Mouse (Mus musculus): Measurements from ENCODE around the gene Mxra8. TPM values are rescaled to one million over a fixed set of nuclear protein-coding genes. Genes with fewer than 3 reads are reported as not detected.

Mxra8 gene
- total RNA-seq, 1 experiment = 14.4 TPM

DNA sequence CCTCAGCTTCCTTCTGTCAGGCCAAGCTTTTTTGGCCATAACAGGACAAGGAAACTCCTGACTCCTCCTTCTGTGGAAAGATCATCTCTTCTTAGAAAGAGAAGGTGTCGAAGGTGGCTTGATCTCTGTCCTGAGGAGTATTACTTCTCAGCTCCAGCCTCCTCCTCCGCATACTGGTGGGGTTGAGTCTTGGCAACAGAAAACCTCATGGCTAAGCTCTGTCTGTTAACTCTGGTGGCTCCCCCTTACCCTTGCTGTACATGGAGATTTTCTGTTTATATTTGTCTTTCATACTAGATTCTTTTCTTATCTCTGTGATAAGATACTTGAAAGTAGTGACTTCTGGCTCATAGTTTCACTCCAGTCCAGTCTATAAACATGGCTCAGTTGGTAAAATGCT is 45.8 kb upstream of the Mxra8 start:
- in situ Hi-C loops (cut with MboI; ENCODE audit: low sequenced_read_pairs in 2 of 2, unreplicated experiment in 2 of 2) = no loop called here
- Histone ChIP-seq H3K9ac (ENCODE audit: insufficient read depth, low read depth, low read length, poor library complexity, severe bottlenecking) (no peak overlapping the region), H3K9me3 (ENCODE audit: control insufficient read depth, insufficient read depth, low read depth, low read length) (no peaks in the 10 kb centered on the region), H3K4me3 (ENCODE audit: insufficient read depth in 1 of 2, low read depth in 1 of 2, low read length in 2 of 2, poor library complexity in 1 of 2, severe bottlenecking in 1 of 2) (no peak overlapping the region), H3K27ac (ENCODE audit: insufficient read depth, low read depth, low read length, poor library complexity, severe bottlenecking) (no peak overlapping the region), H3K4me1 (ENCODE audit: control insufficient read depth in 2 of 2, insufficient read depth in 2 of 2, low read length in 2 of 2, poor library complexity in 1 of 2) (no peaks in the 10 kb centered on the region), H3K36me3 (ENCODE audit: control insufficient read depth, insufficient read depth, low read length, poor library complexity, severe bottlenecking) (no peaks in the 10 kb centered on the region)
- no peak for DNase-seq (ENCODE audit: low read depth, low spot score)
- TF ChIP-seq HCFC1 (IDR thresholded peaks at IDR 0.05; ENCODE audit: borderline replicate concordance, insufficient read depth, low read length) = no peak
- no peak for TF ChIP-seq ZNF384 (IDR thresholded peaks at IDR 0.05; ENCODE audit: low read depth, low read length)
- TF ChIP-seq ZC3H11A (IDR thresholded peaks at IDR 0.05; ENCODE audit: borderline replicate concordance, low read depth, low read length) = no peak
- TF ChIP-seq MAFK (IDR thresholded peaks at IDR 0.05; ENCODE audit: insufficient read depth, low read depth, low read length) = no peak
- no peak for TF ChIP-seq CHD2 (IDR thresholded peaks at IDR 0.05; ENCODE audit: low read depth, low read length)

- in situ Hi-C loops (cut with MboI; ENCODE audit: low sequenced_read_pairs in 2 of 2, unreplicated experiment in 2 of 2) = no loop called here
- peaks cover 10% of the 10 kb centered on the region for H3K36me3 ChIP-seq (ENCODE audit: control insufficient read depth, insufficient read depth, low read length, poor library complexity, severe bottlenecking)
- H3K4me1 ChIP-seq (ENCODE audit: control insufficient read depth in 2 of 2, insufficient read depth in 2 of 2, low read length in 2 of 2, poor library complexity in 1 of 2) = peaks cover 0 to 2% of the 10 kb centered on the region in 2 experiments; a peak in 2 of 4 replicates
- H3K4me3 ChIP-seq (ENCODE audit: insufficient read depth in 1 of 2, low read depth in 1 of 2, low read length in 2 of 2, poor library complexity in 1 of 2, severe bottlenecking in 1 of 2) = no peak overlapping the region
- TF ChIP-seq HCFC1 (IDR thresholded peaks at IDR 0.05; ENCODE audit: borderline replicate concordance, insufficient read depth, low read length) (no peak), ZNF384 (IDR thresholded peaks at IDR 0.05; ENCODE audit: low read depth, low read length) (no peak), ZC3H11A (IDR thresholded peaks at IDR 0.05; ENCODE audit: borderline replicate concordance, low read depth, low read length) (no peak), CHD2 (IDR thresholded peaks at IDR 0.05; ENCODE audit: low read depth, low read length) (no peak), MAFK (IDR thresholded peaks at IDR 0.05; ENCODE audit: insufficient read depth, low read depth, low read length) (no peak)
- H3K27ac ChIP-seq (ENCODE audit: insufficient read depth, low read depth, low read length, poor library complexity, severe bottlenecking) = no peak overlapping the region
- DNase-seq (ENCODE audit: low read depth, low spot score) = no peak
- no peaks in the 10 kb centered on the region for H3K9me3 ChIP-seq (ENCODE audit: control insufficient read depth, insufficient read depth, low read depth, low read length)
- no peak overlapping the region for H3K9ac ChIP-seq (ENCODE audit: insufficient read depth, low read depth, low read length, poor library complexity, severe bottlenecking)
These were observed 37.4 kb upstream of the Mxra8 start for GRCm38 (mm10) chr4:155802075-155802474.

DNA sequence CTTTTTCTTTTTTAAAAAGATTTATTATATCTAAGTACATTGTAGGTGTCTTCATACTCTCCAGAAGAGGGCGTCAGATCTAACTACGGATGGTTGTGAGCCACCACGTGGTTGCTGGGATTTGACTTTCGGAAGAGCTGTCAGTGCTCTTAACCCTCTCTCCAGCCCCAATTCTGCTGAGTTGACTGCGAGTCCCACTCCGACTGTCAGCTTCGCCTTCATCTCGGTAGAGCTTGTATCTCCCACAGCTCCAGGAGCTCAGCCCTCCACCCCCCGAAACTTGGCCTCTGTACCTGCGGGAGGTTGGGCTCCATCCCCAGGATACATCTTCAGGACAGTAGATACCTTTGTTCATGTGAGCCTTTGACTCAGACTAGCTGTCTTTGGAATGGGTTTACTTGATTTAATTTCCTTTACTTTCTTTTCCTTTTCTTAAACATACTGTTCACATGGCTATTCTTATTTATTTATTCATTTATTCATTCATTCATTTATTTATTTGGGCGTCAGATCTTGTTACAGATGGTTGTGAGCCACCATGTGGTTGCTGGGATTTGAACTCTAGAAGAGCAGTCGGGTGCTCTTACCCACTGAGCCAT is 36.6 kb upstream of the Mxra8 start, which contains the start of gene Mrpl20:
Gene Mrpl20, plus strand, starts transcription at position 138 of the 599 bp plus-strand sequence.
- peaks cover 11% of the 10 kb centered on the region for H3K36me3 ChIP-seq (ENCODE audit: control insufficient read depth, insufficient read depth, low read length, poor library complexity, severe bottlenecking)
- in situ Hi-C loops (cut with MboI; ENCODE audit: low sequenced_read_pairs in 2 of 2, unreplicated experiment in 2 of 2) = no loop called here
- peak within 1 kb of the TSS; percentile 83 for H3K9ac ChIP-seq (ENCODE audit: insufficient read depth, low read depth, low read length, poor library complexity, severe bottlenecking)
- H3K9me3 ChIP-seq (ENCODE audit: control insufficient read depth, insufficient read depth, low read depth, low read length) = no peaks in the 10 kb centered on the region
- peaks cover 0 to 2% of the 10 kb centered on the region in 2 experiments; a peak in 2 of 4 replicates for H3K4me1 ChIP-seq (ENCODE audit: control insufficient read depth in 2 of 2, insufficient read depth in 2 of 2, low read length in 2 of 2, poor library complexity in 1 of 2)
- TF ChIP-seq ZC3H11A (IDR thresholded peaks at IDR 0.05; ENCODE audit: borderline replicate concordance, low read depth, low read length) = no peak
- TF ChIP-seq CHD2 (IDR thresholded peaks at IDR 0.05; ENCODE audit: low read depth, low read length) = no peak
- TF ChIP-seq ZNF384 (IDR thresholded peaks at IDR 0.05; ENCODE audit: low read depth, low read length) = no peak
- H3K4me3 ChIP-seq (ENCODE audit: insufficient read depth in 1 of 2, low read depth in 1 of 2, low read length in 2 of 2, poor library complexity in 1 of 2, severe bottlenecking in 1 of 2) = peak within 1 kb of the TSS; percentile 81 to 89
- H3K27ac ChIP-seq (ENCODE audit: insufficient read depth, low read depth, low read length, poor library complexity, severe bottlenecking) = peak within 1 kb of the TSS; percentile 9
- no peak for DNase-seq (ENCODE audit: low read depth, low spot score)

DNA sequence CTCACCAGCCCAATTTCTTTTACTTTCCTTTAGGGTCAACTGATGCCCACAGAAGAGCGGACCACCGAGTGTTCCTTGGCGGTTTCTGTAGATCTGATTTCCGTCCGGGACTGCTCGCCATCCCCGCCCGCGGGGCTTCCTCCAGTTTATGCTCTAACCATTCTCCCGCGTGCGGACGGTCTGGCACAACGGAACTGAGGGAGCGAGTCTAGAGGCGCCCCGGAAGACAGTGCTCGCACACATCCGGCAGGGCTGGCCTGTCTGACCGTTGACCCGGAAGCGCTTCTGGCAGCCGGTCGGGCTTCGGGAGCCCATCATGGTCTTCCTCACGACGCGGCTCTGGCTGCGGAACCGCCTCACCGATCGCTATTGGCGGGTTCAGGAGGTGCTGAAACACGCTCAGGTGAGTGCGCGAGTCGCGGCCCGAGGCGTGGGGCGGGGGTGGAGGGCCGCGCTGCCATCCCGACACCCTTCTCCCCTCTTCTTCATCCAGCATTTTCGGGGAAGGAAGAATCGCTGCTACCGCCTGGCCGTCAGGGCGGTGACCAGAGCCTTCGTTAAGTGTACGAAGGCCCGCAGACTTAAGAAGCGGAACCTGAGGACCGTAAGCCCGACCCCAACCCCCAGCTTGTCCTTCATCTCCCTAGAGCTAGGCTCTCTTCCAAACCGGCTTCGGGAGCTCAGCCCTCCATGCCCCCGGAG is 36.0 kb upstream of the Mxra8 start:
- TF ChIP-seq CHD2 (IDR thresholded peaks at IDR 0.05; ENCODE audit: low read depth, low read length) (peak; percentile 92), ZNF384 (IDR thresholded peaks at IDR 0.05; ENCODE audit: low read depth, low read length) (no peak), HCFC1 (IDR thresholded peaks at IDR 0.05; ENCODE audit: borderline replicate concordance, insufficient read depth, low read length) (peak; percentile 91)
- peak overlapping the region; percentile 81 to 89 for H3K4me3 ChIP-seq (ENCODE audit: insufficient read depth in 1 of 2, low read depth in 1 of 2, low read length in 2 of 2, poor library complexity in 1 of 2, severe bottlenecking in 1 of 2)
- in situ Hi-C loops (cut with MboI; ENCODE audit: low sequenced_read_pairs in 2 of 2, unreplicated experiment in 2 of 2) = no loop called here

More for the DNA sequence above, 36.0 kb upstream of the Mxra8 start:
- peak overlapping the region; percentile 9 for H3K27ac ChIP-seq (ENCODE audit: insufficient read depth, low read depth, low read length, poor library complexity, severe bottlenecking)
- H3K4me1 ChIP-seq (ENCODE audit: control insufficient read depth in 2 of 2, insufficient read depth in 2 of 2, low read length in 2 of 2, poor library complexity in 1 of 2) = peaks cover 0 to 2% of the 10 kb centered on the region in 2 experiments; a peak in 2 of 4 replicates
- peak; percentile 92 for DNase-seq (ENCODE audit: low read depth, low spot score)
- no peaks in the 10 kb centered on the region for H3K9me3 ChIP-seq (ENCODE audit: control insufficient read depth, insufficient read depth, low read depth, low read length)
- peaks cover 13% of the 10 kb centered on the region for H3K36me3 ChIP-seq (ENCODE audit: control insufficient read depth, insufficient read depth, low read length, poor library complexity, severe bottlenecking)
- H3K9ac ChIP-seq (ENCODE audit: insufficient read depth, low read depth, low read length, poor library complexity, severe bottlenecking) = peak overlapping the region; percentile 83
